Mouse (Mus musculus) intestine, embryonic 15.5 days (tissue): ENCODE measurements at regions not wholly inside any gene's neighbourhood (a gene's known extent, or its start where the extent isn't known, plus 50 kb on each side); places are given as distances from the start of the nearest gene placed in this dataset.

ENCODE experiments used
- ATAC-seq: fragments of 200-750 bp; cut with Nextera tagmentation; 2 replicates; pipeline ENCODE4 v1.8.0; 2017; ENCODE audit warnings: moderate TSS enrichment, moderate library complexity
- H3K27ac ChIP-seq: fragments of 300-500 bp; sonication (generic); 2 replicates; pipeline ENCODE4 v1.5.1; 2015; ENCODE audit warnings: mild to moderate bottlenecking, inconsistent platforms
- H3K27me3 ChIP-seq: fragments of 300-500 bp; sonication (generic); replicated peaks from 2 replicates; pipeline ENCODE4 v1.6.1; 2015; ENCODE audit warnings: inconsistent platforms
- H3K36me3 ChIP-seq: fragments of 300-500 bp; sonication (generic); 2 replicates; pipeline ENCODE4 v1.6.1; 2015; ENCODE audit warnings: inconsistent platforms
- H3K4me1 ChIP-seq: fragments of 300-500 bp; sonication (generic); replicated peaks from 2 replicates; pipeline ENCODE4 v1.6.1; 2015; ENCODE audit warnings: inconsistent platforms
- H3K4me2 ChIP-seq: fragments of 300-500 bp; sonication (generic); replicated peaks from 2 replicates; pipeline ENCODE4 v1.6.1; 2015; ENCODE audit warnings: mild to moderate bottlenecking, inconsistent platforms
- H3K4me3 ChIP-seq: fragments of 300-500 bp; sonication (generic); replicated peaks from 2 replicates; pipeline ENCODE4 v1.5.1; 2015; ENCODE audit warnings: inconsistent platforms
- H3K9ac ChIP-seq: fragments of 300-500 bp; sonication (generic); 2 replicates; pipeline ENCODE4 v1.6.1; 2015; ENCODE audit warnings: inconsistent platforms
- H3K9me3 ChIP-seq: fragments of 300-500 bp; sonication (generic); 2 replicates; pipeline ENCODE4 v1.6.1; 2016; ENCODE audit warnings: inconsistent platforms
- WGBS: fragments of 180-500 bp; shearing (Covaris S2); methylation state at CpG from one replicate; pipeline ENCODE4 v1.1.7; 2015; 5-methylcytosine and 5-hydroxymethylcytosine counted together

GRCm38 (mm10) chr16:15052389-15052923 is 146.1 kb downstream of the Efcab1 start:
- 0 out of 2 replicates have a peak overlapping the region, but pooled peaks have one; percentile 62 for H3K27ac ChIP-seq
- H3K36me3 ChIP-seq = no peaks in the 10 kb centered on the region
- H3K9me3 ChIP-seq = no peaks in the 10 kb centered on the region
- no peaks in the 10 kb centered on the region for H3K27me3 ChIP-seq
- H3K4me2 ChIP-seq = peak overlapping the region; percentile 34
- peaks cover 20% of the 10 kb centered on the region for H3K4me1 ChIP-seq
- H3K4me3 ChIP-seq = no peak overlapping the region
- H3K9ac ChIP-seq = no peak overlapping the region
- 30% methylated on average over 7 of the region's 7 CpGs for WGBS
- peak; percentile 43; the same call in 1 of the 2 replicates for ATAC-seq

- Histone ChIP-seq H3K4me1 (peaks cover 20% of the 10 kb centered on the region), H3K4me3 (no peak overlapping the region), H3K9me3 (no peaks in the 10 kb centered on the region), H3K4me2 (peak overlapping the region; percentile 34), H3K27me3 (no peaks in the 10 kb centered on the region), H3K27ac (peak overlapping the region; percentile 62), H3K9ac (no peak overlapping the region), H3K36me3 (no peaks in the 10 kb centered on the region)
- ATAC-seq = peak; percentile 90
- WGBS = 5% methylated on average over 16 of the region's 16 CpGs
Measured at GRCm38 (mm10) chr16:15052924-15053793, 146.8 kb downstream of the Efcab1 start.

- no peak; the same call in 1 of the 2 replicates for ATAC-seq
- Histone ChIP-seq H3K27ac (no peak overlapping the region), H3K4me2 (no peak overlapping the region)
Measured at GRCm38 (mm10) chr16:15053840-15054239, 147.4 kb downstream of the Efcab1 start.

GRCm38 (mm10) chr16:15054306-15055001 is 148.0 kb downstream of the Efcab1 start:
- 36% methylated on average over 5 of the region's 5 CpGs for WGBS
- Histone ChIP-seq H3K9ac (no peak overlapping the region), H3K4me1 (peaks cover 20% of the 10 kb centered on the region), H3K9me3 (no peaks in the 10 kb centered on the region), H3K27me3 (no peaks in the 10 kb centered on the region), H3K36me3 (no peaks in the 10 kb centered on the region), H3K4me3 (no peak overlapping the region), H3K4me2 (no peak overlapping the region), H3K27ac (no peak overlapping the region)
- no peak for ATAC-seq

More at GRCm38 (mm10) chr16:15053840-15054239, 147.4 kb downstream of the Efcab1 start:
- Histone ChIP-seq H3K9me3 (no peaks in the 10 kb centered on the region), H3K4me1 (peaks cover 20% of the 10 kb centered on the region), H3K27me3 (no peaks in the 10 kb centered on the region), H3K9ac (no peak overlapping the region), H3K4me3 (no peak overlapping the region), H3K36me3 (no peaks in the 10 kb centered on the region)
- 17% methylated on average over 4 of the region's 4 CpGs for WGBS

- Histone ChIP-seq H3K27me3 (no peaks in the 10 kb centered on the region), H3K4me2 (no peak overlapping the region), H3K36me3 (no peaks in the 10 kb centered on the region), H3K4me3 (no peak overlapping the region), H3K9me3 (no peaks in the 10 kb centered on the region), H3K4me1 (peaks cover 20% of the 10 kb centered on the region), H3K27ac (no peak overlapping the region), H3K9ac (no peak overlapping the region)
- WGBS = 82% methylated on average over 5 of the region's 5 CpGs
- no peak for ATAC-seq
Measured at GRCm38 (mm10) chr16:15055697-15056096, 149.3 kb downstream of the Efcab1 start.

GRCm38 (mm10) chr16:15070485-15070960 is 164.1 kb downstream of the Efcab1 start:
- no peaks in the 10 kb centered on the region for H3K36me3 ChIP-seq
- no peak overlapping the region for H3K4me2 ChIP-seq
- no peak overlapping the region for H3K9ac ChIP-seq
- 78% methylated on average over 7 of the region's 7 CpGs for WGBS
- ATAC-seq = no peak
- H3K27me3 ChIP-seq = no peaks in the 10 kb centered on the region
- H3K4me3 ChIP-seq = no peak overlapping the region
- no peak overlapping the region for H3K27ac ChIP-seq
- H3K9me3 ChIP-seq = no peaks in the 10 kb centered on the region
- H3K4me1 ChIP-seq = no peaks in the 10 kb centered on the region

- H3K27me3 ChIP-seq = no peaks in the 10 kb centered on the region
- H3K4me3 ChIP-seq = no peak overlapping the region
- H3K27ac ChIP-seq = no peak overlapping the region
- no peak overlapping the region for H3K9ac ChIP-seq
- no peak for ATAC-seq
- H3K4me2 ChIP-seq = no peak overlapping the region
- H3K4me1 ChIP-seq = no peaks in the 10 kb centered on the region
- no peaks in the 10 kb centered on the region for H3K9me3 ChIP-seq
- H3K36me3 ChIP-seq = no peaks in the 10 kb centered on the region
Measured at GRCm38 (mm10) chr16:15074407-15074806, 168.0 kb downstream of the Efcab1 start.

- WGBS = 77% methylated on average over 3 of the region's 3 CpGs
Measured at GRCm38 (mm10) chr16:15083692-15084091, 177.3 kb downstream of the Efcab1 start.

GRCm38 (mm10) chr16:15084147-15084752 is 177.8 kb downstream of the Efcab1 start:
- peak; percentile 43; the same call in 1 of the 2 replicates for ATAC-seq
- Histone ChIP-seq H3K4me3 (peak overlapping the region; percentile 51), H3K9me3 (no peaks in the 10 kb centered on the region), H3K4me1 (peaks cover 5% of the 10 kb centered on the region; the same call in 1 of the 2 replicates), H3K4me2 (peak overlapping the region; percentile 89), H3K27ac (peak overlapping the region; percentile 81), H3K27me3 (peaks cover 4% of the 10 kb centered on the region; the same call in 1 of the 2 replicates), H3K36me3 (no peaks in the 10 kb centered on the region), H3K9ac (peak overlapping the region; percentile 60)
- 31% methylated on average over 10 of the region's 10 CpGs for WGBS

More at GRCm38 (mm10) chr16:15083692-15084091, 177.3 kb downstream of the Efcab1 start:
- no peak overlapping the region for H3K27ac ChIP-seq
- no peaks in the 10 kb centered on the region for H3K36me3 ChIP-seq
- no peak overlapping the region for H3K9ac ChIP-seq
- H3K9me3 ChIP-seq = no peaks in the 10 kb centered on the region
- peaks cover 4% of the 10 kb centered on the region; the same call in 1 of the 2 replicates for H3K27me3 ChIP-seq
- no peak overlapping the region for H3K4me3 ChIP-seq
- ATAC-seq = no peak
- H3K4me2 ChIP-seq = no peak overlapping the region
- peaks cover 5% of the 10 kb centered on the region; the same call in 1 of the 2 replicates for H3K4me1 ChIP-seq

- Histone ChIP-seq H3K9me3 (no peaks in the 10 kb centered on the region), H3K9ac (peak overlapping the region; percentile 60), H3K4me3 (peak overlapping the region; percentile 51), H3K36me3 (no peaks in the 10 kb centered on the region), H3K4me1 (peaks cover 5% of the 10 kb centered on the region; the same call in 1 of the 2 replicates), H3K27ac (peak overlapping the region; percentile 81), H3K27me3 (peaks cover 4% of the 10 kb centered on the region; the same call in 1 of the 2 replicates), H3K4me2 (peak overlapping the region; percentile 89)
- 2% methylated on average over 56 of the region's 56 CpGs for WGBS
- ATAC-seq = peak; percentile 92
Measured at GRCm38 (mm10) chr16:15084753-15085728, 178.6 kb downstream of the Efcab1 start.

GRCm38 (mm10) chr16:15086556-15086955 is 180.2 kb downstream of the Efcab1 start:
- Histone ChIP-seq H3K27me3 (peaks cover 4% of the 10 kb centered on the region; the same call in 1 of the 2 replicates), H3K36me3 (no peaks in the 10 kb centered on the region), H3K4me1 (peaks cover 5% of the 10 kb centered on the region; the same call in 1 of the 2 replicates), H3K9ac (no peak overlapping the region), H3K4me3 (no peak overlapping the region), H3K4me2 (no peak overlapping the region), H3K9me3 (no peaks in the 10 kb centered on the region), H3K27ac (no peak overlapping the region)
- WGBS = 81% methylated on average over 4 of the region's 4 CpGs
- ATAC-seq = no peak
